Mouse (Mus musculus) thymus, adult 2 months (tissue): ENCODE results near the gene Tnpo2.

ENCODE experiments used
- CTCF ChIP-seq: fragments of 200-500 bp; IDR thresholded peaks from 2 replicates; pipeline ENCODE4 v1.5.1; 2012; ENCODE audit warnings: mild to moderate bottlenecking, control low read depth, low read length, moderate library complexity, borderline replicate concordance; ENCODE audit not compliant: control insufficient read depth, poor library complexity, insufficient read depth; ENCODE audit errors: extremely low read depth
- POLR2A ChIP-seq: fragments of 200-500 bp; IDR thresholded peaks from 2 replicates; pipeline ENCODE4 v1.6.1; 2012; ENCODE audit warnings: mild to moderate bottlenecking, low read length, control low read depth, moderate library complexity; ENCODE audit not compliant: control insufficient read depth, poor library complexity, insufficient read depth; ENCODE audit errors: extremely low read depth

- TF ChIP-seq CTCF: 0 out of 2 replicates have a peak, but pooled peaks have one; percentile 52
- peak; percentile 98 for TF ChIP-seq POLR2A
These were observed 9.8 kb upstream of the Tnpo2 start, which contains the start of gene Trir for GRCm38 (mm10) chr8:85026670-85027515.
